Mouse (Mus musculus) stomach, postnatal 0 days (tissue): Measurements from ENCODE around the gene Coq8b. TPM values are rescaled to one million over a fixed set of nuclear protein-coding genes. Genes with fewer than 3 reads are reported as not detected.

Experiments used
- ATAC-seq: fragments of 200-750 bp; cut with Nextera tagmentation; 2 replicates; pipeline ENCODE4 v1.8.0; 2017; ENCODE audit not compliant: low FRiP score, low TSS enrichment
- DNase-seq: peaks from one replicate; pipeline ENCODE4 v3.0.0-alpha.2; 2016; ENCODE audit warnings: low spot score
- H3K27ac ChIP-seq: fragments of 300-500 bp; sonication (generic); replicated peaks from 2 replicates; pipeline ENCODE4 v1.5.1; 2014; ENCODE audit warnings: mild to moderate bottlenecking, control low read depth
- H3K27me3 ChIP-seq: fragments of 300-500 bp; sonication (generic); 2 replicates; pipeline ENCODE4 v1.6.1; 2014; ENCODE audit warnings: low read length; ENCODE audit not compliant: control insufficient read depth, insufficient read depth
- H3K36me3 ChIP-seq: fragments of 300-500 bp; sonication (generic); 2 replicates; pipeline ENCODE4 v1.6.1; 2014; ENCODE audit warnings: low read length, mixed read lengths; ENCODE audit not compliant: control insufficient read depth, insufficient read depth
- H3K4me1 ChIP-seq: fragments of 300-500 bp; sonication (generic); replicated peaks from 2 replicates; pipeline ENCODE4 v1.6.1; 2014; ENCODE audit warnings: antibody characterized with exemption; ENCODE audit not compliant: control insufficient read depth, insufficient read depth
- H3K4me2 ChIP-seq: fragments of 300-500 bp; sonication (generic); replicated peaks from 2 replicates; pipeline ENCODE4 v1.6.1; 2014; ENCODE audit warnings: low read depth, mild to moderate bottlenecking, control low read depth, moderate library complexity
- H3K4me3 ChIP-seq: fragments of 300-500 bp; sonication (generic); 2 replicates; pipeline ENCODE4 v1.5.1; 2014; ENCODE audit warnings: low read depth, low read length, control low read depth
- H3K9ac ChIP-seq: fragments of 300-500 bp; sonication (generic); 2 replicates; pipeline ENCODE4 v1.6.1; 2014; ENCODE audit warnings: mild to moderate bottlenecking, low read length, control low read depth, mixed read lengths
- H3K9me3 ChIP-seq: fragments of 300-500 bp; sonication (generic); 2 replicates; pipeline ENCODE4 v1.6.1; 2016; ENCODE audit warnings: low read length; ENCODE audit not compliant: control insufficient read depth
- CTCF ChIP-seq: IDR thresholded peaks from 2 replicates; pipeline ENCODE4 v1.5.1; 2016; ENCODE audit warnings: antibody characterized with exemption, low read depth, mild to moderate bottlenecking, moderate library complexity
- EP300 ChIP-seq: optimal IDR thresholded peaks from 2 replicates; pipeline ENCODE3; 2016; ENCODE audit warnings: antibody characterized with exemption
- WGBS: fragments of 180-500 bp; shearing (Covaris S2); extraction: QIAGEN DNeasy Blood & Tissue Kit; methylation state at CpG from one replicate; pipeline ENCODE4 v1.1.7; 2014; 5-methylcytosine and 5-hydroxymethylcytosine counted together
- polyA plus RNA-seq: library from polyadenylated mRNA; unstranded; fragments of >200 nt; fragmentation: Nextera tagmentation; extraction: Ambion mirVana; gene quantifications from 2 replicates; pipeline ENCODE4 v1.2.1, GENCODE M21; 2015

Coq8b gene
- polyA plus RNA-seq, 1 experiment from 2014 or later: 25.0 TPM

DNA sequence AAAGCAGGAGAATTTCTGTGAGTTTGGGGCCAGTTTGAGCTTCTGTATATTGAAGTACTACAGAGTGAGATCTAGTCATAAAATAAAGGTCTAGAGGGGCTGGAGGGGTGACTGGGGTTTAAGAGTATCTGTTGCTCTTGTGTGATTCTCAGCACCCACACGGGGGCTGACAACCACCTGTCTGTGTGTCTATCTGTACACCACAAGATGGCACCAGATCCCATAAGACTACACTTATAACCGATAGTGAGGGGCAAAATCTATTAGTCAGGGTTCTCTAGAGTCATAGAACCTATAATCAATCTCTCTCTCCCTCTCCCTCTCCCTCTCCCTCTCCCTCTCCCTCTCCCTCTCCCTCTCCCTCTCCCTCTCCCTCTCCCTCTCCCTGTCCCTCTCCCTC lies 57.7 kb downstream of the Coq8b start:
- ATAC-seq: no peak

GRCm38 (mm10) chr7:27291795-27292466 lies 59.1 kb downstream of the Coq8b start:
- H3K4me1 ChIP-seq: no peaks in the 10 kb centered on the region
- H3K27me3 ChIP-seq: no peaks in the 10 kb centered on the region
- WGBS: 8% methylated on average over 12 of the region's 12 CpGs
- no peak overlapping the region for H3K4me3 ChIP-seq
- H3K4me2 ChIP-seq: no peak overlapping the region
- H3K9ac ChIP-seq: no peak overlapping the region
- H3K9me3 ChIP-seq: no peaks in the 10 kb centered on the region
- peak; percentile 50 for DNase-seq
- TF ChIP-seq EP300 (peak; percentile 67), CTCF (no peak)
- ATAC-seq: peak; percentile 88
- no peaks in the 10 kb centered on the region for H3K36me3 ChIP-seq
- H3K27ac ChIP-seq: peak overlapping the region; percentile 87

More for the DNA sequence above, 57.7 kb downstream of the Coq8b start:
- TF ChIP-seq CTCF (peak; percentile 49), EP300 (no peak)
- H3K4me2 ChIP-seq: no peak overlapping the region
- WGBS: 69% methylated on average over 2 of the region's 2 CpGs
- H3K9ac ChIP-seq: no peak overlapping the region
- H3K27me3 ChIP-seq: no peaks in the 10 kb centered on the region
- no peaks in the 10 kb centered on the region for H3K4me1 ChIP-seq
- no peaks in the 10 kb centered on the region for H3K36me3 ChIP-seq
- no peaks in the 10 kb centered on the region for H3K9me3 ChIP-seq
- no peak for DNase-seq
- peak overlapping the region; percentile 61; the same call in 1 of the 2 replicates for H3K27ac ChIP-seq
- no peak overlapping the region for H3K4me3 ChIP-seq

DNA sequence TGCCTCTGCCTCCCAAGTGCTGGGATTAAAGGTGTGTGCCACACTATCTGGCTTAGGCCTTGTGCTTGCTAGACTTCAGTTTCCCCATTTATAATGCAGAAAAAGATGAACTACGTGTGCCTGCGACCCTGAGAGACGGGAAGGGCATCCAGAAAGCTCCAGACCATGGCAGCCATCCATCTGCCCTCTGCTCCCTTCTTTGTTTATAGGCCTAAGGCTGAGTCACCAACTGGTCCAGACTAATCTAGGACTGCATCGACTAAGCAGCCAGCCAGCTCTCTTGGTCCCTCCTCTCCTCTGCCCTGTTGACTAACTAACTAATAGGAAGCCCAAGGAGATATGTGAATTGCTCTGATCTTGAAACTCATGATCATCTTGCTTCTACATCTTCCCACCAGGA lies 63.1 kb downstream of the Coq8b start:
- TF ChIP-seq CTCF: no peak
- TF ChIP-seq EP300: no peak
- H3K9ac ChIP-seq: no peak overlapping the region

DNA sequence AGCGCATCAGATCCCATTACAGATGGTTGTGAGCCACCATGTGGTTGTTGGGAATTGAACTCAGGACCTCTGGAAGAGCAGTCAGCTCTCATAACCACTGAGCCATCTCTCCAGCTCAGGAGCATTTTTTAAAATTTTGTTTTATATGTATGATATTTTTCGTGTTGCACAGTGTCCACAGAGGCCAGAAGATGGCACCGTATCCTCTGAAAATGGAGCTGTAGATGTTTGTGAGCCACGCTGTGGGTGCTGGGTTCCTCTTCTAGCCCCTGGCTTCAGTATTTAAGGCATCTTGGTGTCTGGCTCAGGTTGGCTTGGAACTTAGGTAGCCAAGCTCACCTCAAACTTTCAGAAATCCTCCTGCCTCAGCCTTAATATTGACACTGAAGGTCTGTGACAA lies 63.7 kb downstream of the Coq8b start:
- no peaks in the 10 kb centered on the region for H3K36me3 ChIP-seq
- H3K9ac ChIP-seq: no peak overlapping the region
- no peaks in the 10 kb centered on the region for H3K4me1 ChIP-seq
- H3K27me3 ChIP-seq: no peaks in the 10 kb centered on the region
- no peak overlapping the region for H3K4me3 ChIP-seq
- no peaks in the 10 kb centered on the region for H3K9me3 ChIP-seq
- DNase-seq: no peak
- no peak overlapping the region for H3K27ac ChIP-seq
- 95% methylated on average over 4 of the region's 4 CpGs for WGBS
- no peak for ATAC-seq
- H3K4me2 ChIP-seq: no peak overlapping the region
- peak; percentile 24; the same call in 1 of the 2 replicates for TF ChIP-seq CTCF
- no peak for TF ChIP-seq EP300

More for the DNA sequence above, 63.1 kb downstream of the Coq8b start:
- 33% methylated on average over 4 of the region's 4 CpGs for WGBS
- Histone ChIP-seq H3K36me3 (no peaks in the 10 kb centered on the region), H3K4me1 (no peaks in the 10 kb centered on the region), H3K9me3 (no peaks in the 10 kb centered on the region), H3K27ac (no peak overlapping the region), H3K27me3 (no peaks in the 10 kb centered on the region), H3K4me3 (no peak overlapping the region), H3K4me2 (no peak overlapping the region)
- ATAC-seq (no peak; the same call in 1 of the 2 replicates), DNase-seq (no peak)

DNA sequence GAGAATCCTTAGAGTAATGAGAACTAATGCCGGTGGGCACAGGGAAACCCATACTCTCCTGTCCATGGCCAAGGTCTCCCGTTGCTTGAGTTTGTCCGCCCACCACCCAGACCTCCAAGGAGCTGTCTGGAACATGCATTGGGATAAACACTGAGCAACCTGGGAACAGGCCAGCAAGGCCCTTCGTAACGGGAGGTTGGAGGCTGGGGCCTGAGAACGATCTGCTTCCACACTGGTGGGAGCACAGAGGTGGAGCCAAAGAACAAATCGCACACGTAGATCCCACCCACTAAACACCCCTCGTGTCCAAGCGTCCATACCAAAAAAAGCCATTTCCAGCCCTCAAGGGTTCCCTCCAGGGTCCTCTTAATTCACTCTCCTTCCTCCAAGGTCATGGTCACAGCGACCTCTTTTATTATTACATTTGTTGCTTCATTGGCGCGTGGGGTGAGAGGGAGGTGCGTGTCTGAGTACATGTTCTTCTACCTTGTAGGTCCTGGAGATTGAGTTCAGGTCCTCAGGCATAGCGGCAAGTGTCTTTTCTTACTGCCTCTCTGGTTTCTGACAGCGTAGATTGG lies 65.3 kb downstream of the Coq8b start:
- Histone ChIP-seq H3K27me3 (no peaks in the 10 kb centered on the region), H3K4me2 (no peak overlapping the region), H3K4me1 (no peaks in the 10 kb centered on the region), H3K27ac (peak overlapping the region; percentile 69), H3K9me3 (no peaks in the 10 kb centered on the region), H3K36me3 (no peaks in the 10 kb centered on the region), H3K9ac (no peak overlapping the region), H3K4me3 (no peak overlapping the region)
- TF ChIP-seq CTCF (no peak), EP300 (no peak)
- WGBS: 51% methylated on average over 16 of the region's 16 CpGs
- DNase-seq: no peak
- ATAC-seq: peak; percentile 43; the same call in 1 of the 2 replicates

- Histone ChIP-seq H3K4me1 (no peaks in the 10 kb centered on the region), H3K4me3 (no peak overlapping the region), H3K27me3 (no peaks in the 10 kb centered on the region), H3K36me3 (no peaks in the 10 kb centered on the region), H3K9ac (no peak overlapping the region), H3K9me3 (no peaks in the 10 kb centered on the region), H3K4me2 (no peak overlapping the region), H3K27ac (peak overlapping the region; percentile 69; the same call in 1 of the 2 replicates)
- no peak for ATAC-seq
- TF ChIP-seq EP300: no peak
- DNase-seq: no peak
- 69% methylated on average over 6 of the region's 6 CpGs for WGBS
Measured at GRCm38 (mm10) chr7:27298816-27299215, 66.0 kb downstream of the Coq8b start.
